Mouse (Mus musculus) retina, embryonic 14.5 days (tissue): Measurements from ENCODE around the gene Wdr81.

Experiments used
- DNase-seq: peaks from one replicate; pipeline ENCODE4 v3.0.0-alpha.2; 2015; ENCODE audit warnings: low spot score

Wdr81 gene

DNA sequence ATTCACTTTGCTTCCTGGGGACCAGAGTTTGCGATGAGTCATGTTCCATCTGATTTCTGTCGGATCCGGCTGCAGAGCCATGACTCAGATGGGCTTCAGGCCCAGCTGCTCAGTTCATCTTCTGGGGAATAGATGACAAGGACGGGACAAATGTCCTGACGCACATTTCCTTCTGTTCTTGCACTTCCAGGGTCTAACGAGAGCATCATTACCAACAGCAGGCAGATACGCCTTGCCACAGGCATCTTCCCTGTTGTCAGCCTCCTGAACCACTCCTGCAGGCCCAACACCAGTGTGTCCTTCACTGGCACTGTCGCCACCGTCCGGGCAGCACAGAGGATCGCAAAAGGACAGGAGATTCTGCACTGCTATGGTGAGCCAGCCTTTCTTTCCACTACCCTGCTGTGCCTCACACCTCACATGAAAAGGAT is 55.1 kb downstream of the Wdr81 start:
- no peak for DNase-seq

DNA sequence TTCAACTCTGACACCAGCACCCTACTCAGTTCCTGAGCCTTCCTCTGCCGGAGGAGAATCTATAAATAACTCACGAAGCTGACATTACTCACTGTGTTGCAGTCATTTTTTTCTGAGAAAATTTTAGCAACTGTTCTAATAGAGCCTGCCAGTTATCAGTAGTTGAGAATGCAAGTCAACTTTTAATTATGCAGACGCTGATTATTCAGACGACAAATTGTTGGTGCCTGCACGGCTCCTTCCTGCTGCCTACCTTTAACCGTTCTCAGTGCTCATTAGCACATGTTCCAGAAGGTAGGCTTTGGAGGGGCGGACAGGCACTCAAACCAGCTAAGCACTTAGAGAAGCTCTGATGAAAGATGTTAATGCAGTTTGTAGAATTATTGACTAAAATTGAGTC is 57.1 kb downstream of the Wdr81 start:
- DNase-seq, result no peak

DNA sequence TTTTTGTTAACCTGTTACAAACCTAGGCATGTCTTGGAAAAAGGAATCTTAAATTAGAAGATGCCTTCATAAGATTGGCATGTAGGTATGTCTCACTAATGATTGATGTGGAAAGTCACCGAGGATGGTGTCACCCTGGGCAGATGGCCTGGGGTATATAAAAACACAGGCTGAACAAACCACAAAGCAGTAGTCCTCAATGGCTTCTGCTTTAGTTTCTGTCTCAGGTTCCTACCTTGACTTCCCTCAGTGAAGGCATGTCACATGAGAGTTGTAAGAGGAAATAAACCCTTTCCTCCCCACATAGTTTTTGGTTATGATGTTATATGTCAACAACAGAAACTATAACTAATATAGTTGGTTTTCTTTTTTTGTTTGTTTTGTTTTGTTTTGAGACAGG is 58.9 kb downstream of the Wdr81 start:
- no peak for DNase-seq
